Mouse (Mus musculus) intestine, embryonic 15.5 days (tissue): ENCODE measurements at regions not wholly inside any gene's neighbourhood (a gene's known extent, or its start where the extent isn't known, plus 50 kb on each side); places are given as distances from the start of the nearest gene placed in this dataset.

Experiments used
- ATAC-seq: fragments of 200-750 bp; cut with Nextera tagmentation; 2 replicates; pipeline ENCODE4 v1.8.0; 2017; ENCODE audit warnings: moderate TSS enrichment, moderate library complexity
- H3K27ac ChIP-seq: fragments of 300-500 bp; sonication (generic); 2 replicates; pipeline ENCODE4 v1.5.1; 2015; ENCODE audit warnings: mild to moderate bottlenecking, inconsistent platforms
- H3K27me3 ChIP-seq: fragments of 300-500 bp; sonication (generic); replicated peaks from 2 replicates; pipeline ENCODE4 v1.6.1; 2015; ENCODE audit warnings: inconsistent platforms
- H3K36me3 ChIP-seq: fragments of 300-500 bp; sonication (generic); 2 replicates; pipeline ENCODE4 v1.6.1; 2015; ENCODE audit warnings: inconsistent platforms
- H3K4me1 ChIP-seq: fragments of 300-500 bp; sonication (generic); replicated peaks from 2 replicates; pipeline ENCODE4 v1.6.1; 2015; ENCODE audit warnings: inconsistent platforms
- H3K4me2 ChIP-seq: fragments of 300-500 bp; sonication (generic); replicated peaks from 2 replicates; pipeline ENCODE4 v1.6.1; 2015; ENCODE audit warnings: mild to moderate bottlenecking, inconsistent platforms
- H3K4me3 ChIP-seq: fragments of 300-500 bp; sonication (generic); replicated peaks from 2 replicates; pipeline ENCODE4 v1.5.1; 2015; ENCODE audit warnings: inconsistent platforms
- H3K9ac ChIP-seq: fragments of 300-500 bp; sonication (generic); 2 replicates; pipeline ENCODE4 v1.6.1; 2015; ENCODE audit warnings: inconsistent platforms
- H3K9me3 ChIP-seq: fragments of 300-500 bp; sonication (generic); 2 replicates; pipeline ENCODE4 v1.6.1; 2016; ENCODE audit warnings: inconsistent platforms
- WGBS: fragments of 180-500 bp; shearing (Covaris S2); methylation state at CpG from one replicate; pipeline ENCODE4 v1.1.7; 2015; 5-methylcytosine and 5-hydroxymethylcytosine counted together

- no peaks in the 10 kb centered on the region for H3K27me3 ChIP-seq
- H3K9ac ChIP-seq = no peak overlapping the region
- peaks cover 4% of the 10 kb centered on the region; the same call in 1 of the 2 replicates for H3K4me1 ChIP-seq
- H3K9me3 ChIP-seq = no peaks in the 10 kb centered on the region
- H3K36me3 ChIP-seq = no peaks in the 10 kb centered on the region
- WGBS = 28% methylated on average over 23 of the region's 23 CpGs
- peak overlapping the region; percentile 49 for H3K4me2 ChIP-seq
- ATAC-seq = peak; percentile 92
- no peak overlapping the region for H3K27ac ChIP-seq
- no peak overlapping the region for H3K4me3 ChIP-seq
Measured at GRCm38 (mm10) chr12:26903073-26903893, 434.3 kb downstream of the Cmpk2 start.

GRCm38 (mm10) chr12:26891190-26891589 lies 422.2 kb downstream of the Cmpk2 start:
- Histone ChIP-seq H3K9ac (no peak overlapping the region), H3K27ac (no peak overlapping the region), H3K27me3 (no peaks in the 10 kb centered on the region), H3K4me1 (no peaks in the 10 kb centered on the region), H3K4me3 (no peak overlapping the region), H3K4me2 (no peak overlapping the region), H3K36me3 (no peaks in the 10 kb centered on the region), H3K9me3 (no peaks in the 10 kb centered on the region)
- ATAC-seq = no peak
- WGBS = 54% methylated on average over 4 of the region's 4 CpGs

GRCm38 (mm10) chr12:26886635-26887014 lies 417.6 kb downstream of the Cmpk2 start:
- Histone ChIP-seq H3K9ac (no peak overlapping the region), H3K27me3 (no peaks in the 10 kb centered on the region), H3K27ac (no peak overlapping the region), H3K36me3 (no peaks in the 10 kb centered on the region), H3K9me3 (no peaks in the 10 kb centered on the region), H3K4me3 (no peak overlapping the region), H3K4me2 (no peak overlapping the region), H3K4me1 (no peaks in the 10 kb centered on the region)
- no peak for ATAC-seq
- WGBS = 71% methylated on average over 7 of the region's 7 CpGs

GRCm38 (mm10) chr12:26885831-26886634 lies 417.0 kb downstream of the Cmpk2 start:
- 61% methylated on average over 12 of the region's 12 CpGs for WGBS
- Histone ChIP-seq H3K4me2 (no peak overlapping the region), H3K36me3 (no peaks in the 10 kb centered on the region), H3K4me3 (no peak overlapping the region), H3K4me1 (no peaks in the 10 kb centered on the region), H3K9me3 (no peaks in the 10 kb centered on the region), H3K27ac (no peak overlapping the region), H3K9ac (no peak overlapping the region), H3K27me3 (no peaks in the 10 kb centered on the region)
- ATAC-seq = no peak

- no peak for ATAC-seq
Measured at GRCm38 (mm10) chr12:26885083-26885482, 416.1 kb downstream of the Cmpk2 start.

GRCm38 (mm10) chr12:26884156-26884555 lies 415.2 kb downstream of the Cmpk2 start:
- H3K9ac ChIP-seq = no peak overlapping the region
- H3K9me3 ChIP-seq = no peaks in the 10 kb centered on the region
- no peaks in the 10 kb centered on the region for H3K36me3 ChIP-seq
- WGBS = 35% methylated on average over 5 of the region's 5 CpGs
- H3K27ac ChIP-seq = no peak overlapping the region
- no peak for ATAC-seq
- H3K4me1 ChIP-seq = no peaks in the 10 kb centered on the region
- H3K4me3 ChIP-seq = no peak overlapping the region
- no peak overlapping the region for H3K4me2 ChIP-seq
- H3K27me3 ChIP-seq = no peaks in the 10 kb centered on the region

More at GRCm38 (mm10) chr12:26885083-26885482, 416.1 kb downstream of the Cmpk2 start:
- H3K9me3 ChIP-seq = no peaks in the 10 kb centered on the region
- H3K4me1 ChIP-seq = no peaks in the 10 kb centered on the region
- no peak overlapping the region for H3K4me3 ChIP-seq
- 84% methylated on average over 3 of the region's 3 CpGs for WGBS
- H3K36me3 ChIP-seq = no peaks in the 10 kb centered on the region
- no peak overlapping the region for H3K9ac ChIP-seq
- H3K27ac ChIP-seq = no peak overlapping the region
- no peaks in the 10 kb centered on the region for H3K27me3 ChIP-seq
- H3K4me2 ChIP-seq = no peak overlapping the region

GRCm38 (mm10) chr12:26877691-26878121 lies 408.7 kb downstream of the Cmpk2 start:
- no peak for ATAC-seq
- Histone ChIP-seq H3K4me3 (no peak overlapping the region), H3K27ac (no peak overlapping the region), H3K9me3 (no peaks in the 10 kb centered on the region), H3K27me3 (no peaks in the 10 kb centered on the region), H3K4me2 (no peak overlapping the region), H3K4me1 (no peaks in the 10 kb centered on the region), H3K9ac (no peak overlapping the region), H3K36me3 (no peaks in the 10 kb centered on the region)
- 72% methylated on average over 2 of the region's 2 CpGs for WGBS

GRCm38 (mm10) chr12:26877284-26877683 lies 408.3 kb downstream of the Cmpk2 start:
- Histone ChIP-seq H3K4me2 (no peak overlapping the region), H3K27me3 (no peaks in the 10 kb centered on the region), H3K9ac (no peak overlapping the region), H3K4me1 (no peaks in the 10 kb centered on the region), H3K27ac (no peak overlapping the region), H3K4me3 (no peak overlapping the region), H3K9me3 (no peaks in the 10 kb centered on the region), H3K36me3 (no peaks in the 10 kb centered on the region)
- 81% methylated on average over 3 of the region's 3 CpGs for WGBS
- ATAC-seq = no peak

GRCm38 (mm10) chr12:26872466-26872865 lies 403.5 kb downstream of the Cmpk2 start:
- 25% methylated on average over 3 of the region's 3 CpGs for WGBS
- ATAC-seq = no peak

GRCm38 (mm10) chr12:26867731-26868130 lies 398.7 kb downstream of the Cmpk2 start:
- Histone ChIP-seq H3K4me1 (no peaks in the 10 kb centered on the region), H3K4me3 (no peak overlapping the region), H3K9me3 (no peaks in the 10 kb centered on the region), H3K9ac (no peak overlapping the region), H3K27me3 (no peaks in the 10 kb centered on the region), H3K36me3 (no peaks in the 10 kb centered on the region), H3K27ac (no peak overlapping the region), H3K4me2 (no peak overlapping the region)
- WGBS = 75% methylated on average over 6 of the region's 6 CpGs
- no peak for ATAC-seq

More at GRCm38 (mm10) chr12:26872466-26872865, 403.5 kb downstream of the Cmpk2 start:
- Histone ChIP-seq H3K9me3 (no peaks in the 10 kb centered on the region), H3K9ac (no peak overlapping the region), H3K4me3 (no peak overlapping the region), H3K4me2 (no peak overlapping the region), H3K27me3 (no peaks in the 10 kb centered on the region), H3K4me1 (no peaks in the 10 kb centered on the region), H3K36me3 (no peaks in the 10 kb centered on the region), H3K27ac (no peak overlapping the region)

GRCm38 (mm10) chr12:26855091-26855516 lies 386.1 kb downstream of the Cmpk2 start:
- Histone ChIP-seq H3K4me1 (peaks cover 5% of the 10 kb centered on the region), H3K36me3 (no peaks in the 10 kb centered on the region), H3K4me3 (no peak overlapping the region), H3K9me3 (no peaks in the 10 kb centered on the region), H3K9ac (no peak overlapping the region), H3K27ac (no peak overlapping the region), H3K27me3 (no peaks in the 10 kb centered on the region), H3K4me2 (no peak overlapping the region)
- 13% methylated on average over 1 of the region's 1 CpGs for WGBS
- ATAC-seq = peak; percentile 45; the same call in 1 of the 2 replicates

GRCm38 (mm10) chr12:26844917-26845316 lies 375.9 kb downstream of the Cmpk2 start:
- Histone ChIP-seq H3K27ac (no peak overlapping the region), H3K4me1 (0 out of 2 replicates have a peak, but pooled peaks cover 5% of the 10 kb centered on the region), H3K27me3 (no peaks in the 10 kb centered on the region), H3K9me3 (no peaks in the 10 kb centered on the region), H3K9ac (no peak overlapping the region), H3K4me2 (no peak overlapping the region), H3K4me3 (no peak overlapping the region), H3K36me3 (no peaks in the 10 kb centered on the region)
- 54% methylated on average over 12 of the region's 12 CpGs for WGBS
- no peak for ATAC-seq
